Mouse (Mus musculus) frontal cortex, adult (tissue): ENCODE data around the gene Commd1.

ENCODE experiments used
- ATAC-seq: cut with Nextera tagmentation; 2 replicates; pipeline ENCODE4 v1.9.2; 2017; ENCODE audit warnings: mild to moderate bottlenecking, moderate library complexity, mixed read lengths; ENCODE audit not compliant: low TSS enrichment

The Commd1 gene

DNA sequence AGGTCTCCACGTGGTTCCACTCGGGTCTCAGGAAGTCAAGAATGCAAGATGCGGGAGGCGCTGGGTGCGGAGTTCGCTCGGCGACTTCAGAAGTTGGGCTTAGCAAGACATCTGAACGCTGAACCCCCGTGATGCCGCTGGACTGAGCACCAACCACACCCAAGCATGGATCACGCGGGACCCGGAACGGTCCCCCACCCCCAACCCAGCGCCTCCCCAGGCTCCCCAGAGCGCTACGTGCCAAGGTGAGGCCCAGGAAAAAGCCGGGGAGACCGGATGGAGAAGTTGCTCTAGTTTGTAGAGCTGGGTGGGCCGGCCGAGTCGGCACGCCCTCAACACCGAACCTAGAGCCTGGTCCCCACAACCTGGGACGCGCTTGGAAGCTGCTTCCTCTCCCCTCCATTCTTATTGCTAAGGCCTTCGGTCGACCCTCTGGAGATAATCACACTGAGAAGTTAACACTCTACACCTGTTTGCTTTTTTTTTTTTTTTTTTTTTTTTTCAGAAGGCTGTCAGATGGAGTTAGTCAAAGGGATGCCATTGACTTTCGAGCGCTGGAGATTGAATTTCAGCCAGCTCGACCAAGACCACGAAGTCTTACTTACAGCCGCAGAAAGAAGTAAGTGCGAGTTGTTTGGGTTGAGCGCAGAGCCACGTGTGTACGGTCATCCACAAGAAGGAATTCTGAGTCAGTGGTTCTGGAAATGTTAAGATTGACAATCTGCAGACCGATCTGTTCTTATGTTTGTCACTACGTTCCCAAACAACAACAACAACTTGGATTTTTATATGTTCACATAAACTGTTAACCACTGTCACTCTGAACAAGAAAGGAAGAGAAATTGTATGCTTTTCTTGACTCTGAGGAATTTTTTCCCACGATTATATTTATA is 121.6 kb downstream of the Commd1 start, which contains the start of gene B3gnt2:
Gene B3gnt2 (minus strand): TSS at position 627 of the 893 bp plus-strand sequence.
- 0 out of 2 replicates have a peak, but pooled peaks have one; percentile 1 for ATAC-seq

DNA sequence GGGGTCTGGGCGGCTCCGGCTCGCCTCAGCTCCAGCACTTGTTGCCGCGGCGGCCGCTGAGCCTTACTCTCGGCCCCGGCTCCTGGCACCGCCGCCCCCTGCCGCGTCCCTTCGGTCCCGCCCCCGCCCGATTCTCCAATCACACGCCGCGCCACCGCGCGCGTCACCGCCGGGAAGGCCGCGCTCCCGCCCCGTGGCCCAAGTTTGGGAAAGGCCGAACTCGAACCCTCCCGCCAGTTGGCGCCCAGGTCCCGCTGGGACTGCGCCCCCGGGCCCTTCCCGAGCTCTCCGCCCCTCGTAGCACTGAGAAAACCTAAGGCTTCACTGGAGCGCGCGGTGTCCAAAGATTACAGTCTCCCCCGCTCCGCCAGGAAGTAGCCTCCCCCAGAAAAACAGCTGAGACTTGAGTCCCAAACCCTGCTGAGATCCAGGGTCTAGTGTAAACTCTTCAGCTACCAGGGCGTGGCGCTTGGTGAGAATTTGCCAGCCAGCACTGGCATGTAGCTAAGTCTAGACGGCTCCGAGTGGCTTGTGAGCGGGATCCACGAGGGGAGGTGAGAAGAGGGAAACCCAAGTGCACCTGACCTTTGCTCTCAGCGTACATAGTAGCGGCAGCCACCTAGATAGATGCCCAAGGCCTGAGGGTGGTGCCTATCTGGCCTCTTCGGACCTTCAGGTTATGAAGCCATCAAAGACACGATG is 122.4 kb downstream of the Commd1 start:
- ATAC-seq = peak; percentile 74

DNA sequence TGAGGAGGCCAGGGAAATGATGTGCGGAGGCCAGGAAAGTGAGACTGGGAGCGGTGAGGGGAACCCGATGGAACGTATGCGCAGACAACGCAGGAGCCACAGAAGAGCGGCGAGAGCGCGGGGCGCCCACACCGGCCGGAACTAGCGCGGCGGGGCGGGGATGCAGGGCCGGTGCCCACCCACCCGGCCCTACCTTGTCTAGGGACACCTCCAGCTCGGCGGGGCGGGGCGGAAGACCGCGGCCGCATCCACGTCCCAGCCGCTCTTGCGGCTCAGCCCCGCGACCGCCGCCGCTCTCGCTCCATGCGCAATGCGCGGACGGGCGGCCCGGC is 122.9 kb downstream of the Commd1 start:
- peak; percentile 31 for ATAC-seq

DNA sequence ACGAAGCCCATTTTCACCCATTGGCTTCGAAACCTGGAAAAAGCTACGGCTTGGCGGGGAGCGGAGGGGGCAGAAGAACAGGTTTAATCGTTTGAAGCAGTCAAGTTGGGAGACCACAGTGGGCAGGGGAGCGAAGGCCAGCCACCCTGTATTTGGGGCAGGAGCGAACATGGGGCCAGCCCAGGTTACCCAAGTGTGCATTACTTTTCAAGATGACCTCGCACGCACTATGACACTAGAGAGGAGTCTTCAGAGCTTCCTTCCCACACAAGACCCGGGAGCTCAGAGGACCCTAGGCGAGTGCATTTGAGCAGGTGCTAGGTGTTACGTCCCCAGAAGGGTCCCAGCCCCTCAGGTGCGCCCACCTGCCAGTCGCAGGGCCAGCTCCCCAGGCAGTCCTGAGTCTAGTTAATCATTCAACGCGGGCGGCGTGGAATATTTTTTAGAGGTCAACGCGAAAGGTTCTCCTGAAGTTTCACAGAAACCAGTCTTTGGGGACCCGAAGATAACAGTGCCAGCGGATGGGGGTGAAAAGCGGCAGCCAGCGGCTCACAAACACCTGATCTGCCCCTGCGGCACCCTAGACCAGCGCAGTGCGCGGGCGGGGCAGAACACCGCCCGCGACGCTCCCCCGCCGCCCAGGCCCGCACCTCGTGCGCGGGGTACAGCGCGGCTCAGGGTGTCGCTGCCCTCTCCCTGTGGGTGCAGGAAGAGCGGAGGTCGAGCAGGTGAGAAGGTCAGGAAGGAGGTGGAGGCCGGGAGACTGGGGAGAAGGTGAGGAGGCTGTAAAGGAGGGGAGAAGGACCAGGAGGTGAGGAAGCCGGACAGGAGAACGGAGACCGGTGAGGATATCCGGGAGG is 123.5 kb downstream of the Commd1 start:
- ATAC-seq = 0 out of 2 replicates have a peak, but pooled peaks have one; percentile 19

DNA sequence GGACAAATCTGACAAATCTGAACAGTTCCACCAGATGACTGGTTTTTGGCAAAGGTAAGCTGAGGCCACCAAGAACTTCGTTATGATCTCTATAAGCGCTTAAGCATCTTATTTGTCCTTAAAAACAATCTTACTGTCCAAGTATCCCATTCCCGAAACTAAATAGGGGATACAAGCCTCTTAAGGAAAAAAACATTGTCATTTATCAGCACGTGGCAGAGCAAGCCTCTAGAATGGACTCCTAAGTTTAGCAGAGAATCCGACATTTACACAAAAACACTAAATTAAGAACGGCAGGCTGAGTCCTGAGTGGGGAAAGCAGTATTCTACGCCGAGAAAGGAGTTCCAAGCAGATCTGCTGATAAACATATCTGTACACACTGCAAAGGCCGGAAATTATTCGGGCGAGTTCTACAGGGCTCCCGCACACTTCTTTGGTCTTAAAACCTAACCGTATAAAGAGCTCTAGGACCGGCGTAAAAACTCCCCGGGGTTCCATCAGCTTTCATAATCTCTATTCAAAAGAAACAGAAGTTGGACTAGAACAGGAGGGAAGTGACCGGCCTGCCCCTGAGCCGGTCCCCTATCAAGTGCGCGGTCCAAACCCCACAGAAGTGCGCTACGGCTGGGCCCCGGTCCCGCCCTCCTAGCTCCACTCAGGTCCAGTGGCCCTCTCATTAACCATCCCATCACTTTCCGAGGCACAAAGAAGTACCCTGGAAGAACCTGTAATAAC is 124.3 kb downstream of the Commd1 start:
- ATAC-seq = no peak

DNA sequence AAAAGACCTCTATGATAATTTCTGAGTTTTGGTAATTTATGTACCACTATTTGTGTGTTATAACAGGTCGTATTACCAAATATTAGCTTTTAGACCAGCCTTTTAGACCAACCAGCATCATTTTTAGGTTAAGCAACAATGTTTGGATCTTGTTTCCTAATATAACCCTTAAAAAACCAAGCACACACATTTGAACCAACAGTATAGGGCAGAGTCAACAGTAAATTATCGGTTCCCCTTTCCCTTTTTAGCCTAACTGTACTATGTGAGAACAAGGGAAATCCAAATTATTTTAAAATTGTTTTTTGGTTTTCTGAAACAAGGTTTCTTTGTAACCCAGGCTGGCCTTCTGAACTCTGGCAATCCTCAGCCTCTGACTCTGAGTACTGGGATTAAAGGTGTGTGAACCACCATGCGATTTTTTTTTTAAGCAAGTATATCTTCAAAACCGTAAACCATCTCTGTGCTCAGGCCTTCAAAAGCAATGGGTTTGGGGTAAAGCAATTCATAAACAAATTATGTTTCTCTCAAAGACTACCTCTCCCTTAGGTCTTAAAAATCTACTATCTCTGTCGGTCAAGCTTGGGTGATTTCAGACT is 125.0 kb downstream of the Commd1 start:
- ATAC-seq = no peak

DNA sequence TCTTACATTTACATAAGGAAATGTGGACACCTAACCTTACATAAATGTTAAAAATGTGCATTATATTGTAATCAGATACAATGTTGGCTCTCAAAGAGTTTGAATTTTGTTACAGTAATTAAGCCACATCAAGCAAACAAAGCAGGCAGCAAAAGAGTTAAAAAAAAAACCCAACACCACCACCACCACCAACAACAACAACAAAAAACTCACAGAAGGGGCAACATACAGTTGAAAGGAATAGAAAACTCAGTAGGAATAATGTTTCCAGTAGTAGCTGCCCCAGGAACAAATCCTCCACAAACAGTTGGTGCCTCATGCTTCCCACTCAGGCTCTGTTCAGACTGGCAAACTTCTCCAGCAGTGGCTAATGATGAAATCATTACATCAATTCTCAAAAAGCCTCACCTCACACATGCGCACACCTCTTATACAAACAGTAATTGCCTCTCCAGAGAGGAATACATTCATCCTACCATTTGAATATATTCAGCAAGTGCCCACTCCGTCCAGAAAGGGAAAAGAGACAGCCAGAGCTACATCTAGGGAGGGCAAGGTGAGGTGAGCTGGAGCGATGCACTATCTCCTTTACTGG is 125.7 kb downstream of the Commd1 start:
- peak; percentile 5; the same call in 1 of the 2 replicates for ATAC-seq

DNA sequence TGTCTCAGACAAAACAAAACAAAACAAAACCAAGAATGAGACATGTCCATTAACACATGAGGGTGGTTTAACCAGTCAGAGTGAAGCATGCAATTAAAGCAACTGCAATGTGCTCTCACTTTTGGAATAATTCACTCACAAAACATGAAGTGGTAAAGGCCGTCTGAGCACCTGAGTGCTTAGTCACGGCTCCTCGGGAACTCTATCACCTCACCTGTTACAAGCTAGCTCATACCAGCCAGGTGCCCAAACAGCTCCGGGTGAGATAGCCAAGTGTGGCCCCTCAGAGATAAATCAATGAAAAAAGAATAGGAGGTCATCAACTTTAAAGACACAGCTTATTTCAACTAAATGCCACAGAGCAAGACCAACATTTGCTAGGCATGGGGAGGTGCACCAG is 127.6 kb downstream of the Commd1 start:
- no peak for ATAC-seq

DNA sequence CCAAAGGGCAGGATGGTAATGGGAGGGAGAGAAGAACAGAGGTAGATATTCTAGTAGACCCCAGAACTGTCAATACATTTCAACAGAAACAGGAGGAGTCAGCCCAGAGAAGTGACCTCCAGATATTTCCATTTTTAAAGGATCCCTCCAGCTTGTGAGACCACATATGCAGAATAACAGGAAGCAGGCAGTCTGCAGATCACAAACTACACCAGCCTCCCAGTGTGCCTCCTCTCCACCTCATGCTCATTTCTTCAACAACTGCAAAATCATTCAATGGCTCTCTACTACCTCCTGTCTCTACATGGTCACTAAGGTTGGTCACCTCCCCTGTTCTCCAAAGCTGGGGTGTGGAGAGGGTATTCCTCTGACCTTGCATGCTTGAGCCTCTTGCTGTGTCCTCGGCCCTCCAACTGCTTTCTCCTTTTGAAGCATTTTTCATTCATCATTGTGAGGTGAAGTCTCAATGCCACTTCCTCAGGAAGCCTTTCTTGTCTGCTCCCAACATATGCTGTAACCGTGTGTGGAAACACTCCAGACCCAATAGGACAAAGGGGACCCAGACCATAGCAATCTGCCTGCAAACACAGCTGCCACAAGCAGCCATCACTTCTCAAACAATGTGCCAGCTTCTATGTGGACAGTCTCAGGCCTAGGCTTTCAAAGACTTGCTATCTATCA is 128.6 kb downstream of the Commd1 start:
- ATAC-seq = no peak

DNA sequence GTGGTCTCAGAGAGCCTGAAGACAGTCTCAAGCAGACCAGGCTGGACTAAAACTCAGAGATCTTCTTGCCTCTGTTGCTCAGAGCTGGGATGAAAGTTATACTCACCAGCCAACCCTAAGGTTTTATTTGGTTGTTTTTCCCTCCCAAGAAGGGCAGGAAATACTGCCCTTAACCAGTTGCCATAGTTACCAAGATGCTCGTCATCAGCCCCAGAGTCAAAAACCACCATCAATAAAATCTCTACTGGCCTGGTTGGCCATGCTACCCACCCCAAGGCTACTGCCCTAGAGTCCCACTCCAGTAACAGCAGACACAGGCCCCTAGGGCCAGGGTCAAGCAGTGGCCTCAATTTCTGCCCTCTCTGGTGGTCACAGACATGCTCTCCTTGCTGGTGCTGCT is 129.7 kb downstream of the Commd1 start:
- ATAC-seq = no peak

DNA sequence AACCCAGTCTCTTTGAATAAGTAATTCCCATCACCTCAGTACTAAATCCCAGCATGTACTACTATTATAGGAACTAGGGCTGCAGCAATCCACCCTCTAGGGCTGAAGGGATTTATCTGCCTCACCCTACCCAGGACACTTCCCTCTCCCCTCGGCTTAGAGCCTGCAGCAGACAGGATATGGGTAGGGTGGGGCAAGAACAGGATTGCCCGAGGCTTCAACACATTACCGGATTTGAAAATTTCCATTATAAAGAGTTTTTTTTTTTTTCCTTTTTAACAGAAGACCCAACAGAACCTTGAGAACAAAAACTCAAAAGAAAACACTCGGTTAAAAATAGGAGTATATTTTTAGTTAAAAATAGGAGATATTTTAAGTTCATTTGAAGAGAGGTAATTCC is 130.8 kb downstream of the Commd1 start:
- ATAC-seq = no peak

DNA sequence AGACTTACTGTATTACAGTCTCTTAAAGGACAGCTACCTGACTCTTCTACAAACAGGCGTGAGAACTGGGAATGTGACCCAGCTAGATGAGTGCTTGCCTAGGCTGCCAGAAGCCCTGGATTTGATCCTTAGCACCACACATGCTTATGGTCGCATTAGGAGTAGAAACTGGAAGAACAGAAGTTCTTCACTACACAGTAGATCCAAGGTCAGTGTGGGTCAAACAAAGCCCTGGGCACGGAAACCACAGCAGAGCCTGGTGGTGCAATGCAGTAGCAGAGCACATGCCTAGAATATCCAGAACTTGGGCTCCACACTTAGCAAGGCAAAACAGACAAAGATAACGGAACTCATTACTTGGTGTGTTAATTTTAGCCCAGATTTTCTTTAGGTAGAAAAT is 132.1 kb downstream of the Commd1 start:
- ATAC-seq = no peak

DNA sequence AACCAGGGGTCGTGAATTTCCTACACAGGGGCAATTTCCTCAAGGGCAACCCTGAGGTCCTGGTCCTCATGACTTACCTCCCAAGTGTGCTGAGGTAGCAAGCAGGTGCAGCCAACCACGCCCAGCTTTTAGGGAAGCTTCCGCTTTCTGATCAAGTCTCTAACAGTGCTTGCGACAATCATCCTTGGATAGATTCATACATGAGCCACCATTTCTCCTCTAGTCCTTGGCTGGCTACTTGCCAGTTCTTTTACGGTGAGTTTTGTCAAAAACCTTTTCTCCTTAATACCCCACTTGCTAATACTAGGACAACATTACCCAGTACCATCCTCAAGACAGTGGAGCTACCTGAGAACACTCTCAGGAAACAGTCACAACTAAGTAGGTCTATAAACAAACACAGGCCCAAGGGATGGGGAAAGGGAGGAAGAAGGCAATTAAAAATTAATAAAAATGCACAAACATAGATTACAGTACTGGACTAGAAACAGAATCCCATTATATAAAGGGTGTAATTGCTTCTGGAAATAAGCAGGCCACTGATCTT is 133.5 kb downstream of the Commd1 start:
- ATAC-seq = no peak

DNA sequence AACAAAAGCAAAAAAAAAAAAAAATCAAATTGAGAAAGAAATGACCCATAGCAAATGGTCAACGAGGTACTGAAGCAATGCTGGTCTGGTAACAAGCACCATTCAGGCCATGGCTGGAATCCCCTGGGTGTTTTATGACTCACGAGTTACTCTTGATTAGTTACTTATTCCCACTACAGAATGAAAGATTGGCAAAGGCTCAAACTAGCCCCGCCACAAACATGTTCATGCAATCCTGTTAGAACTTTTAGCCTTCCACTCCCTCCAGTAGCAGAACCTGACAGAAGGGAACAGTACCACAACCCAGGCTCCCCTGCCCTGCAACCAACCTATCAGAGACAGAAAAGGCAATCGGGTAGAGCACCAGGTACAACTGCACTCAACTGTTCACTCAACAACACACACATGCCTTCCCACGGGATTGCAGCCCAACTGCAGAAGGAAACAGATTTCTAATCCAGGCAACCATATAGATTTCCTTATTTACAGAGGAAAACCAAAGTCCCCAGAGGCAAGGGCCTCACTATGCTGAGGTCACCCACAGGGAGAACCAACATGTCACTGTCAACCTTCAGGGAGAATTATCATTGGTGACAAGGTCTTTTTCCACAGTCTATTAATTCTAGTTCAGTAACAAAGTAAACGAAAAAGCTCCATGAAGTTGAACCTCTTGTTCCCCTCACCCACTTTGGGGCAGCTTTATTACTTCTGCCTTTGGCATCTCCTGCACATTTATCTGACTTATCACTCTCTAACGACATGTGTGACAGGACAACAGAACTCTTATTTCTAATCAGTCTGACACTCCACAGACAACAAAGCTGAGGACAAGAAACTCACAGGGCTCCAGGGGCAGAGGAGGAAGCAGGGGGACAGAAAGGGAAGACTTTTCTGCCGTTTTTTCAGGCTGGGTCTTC is 134.2 kb downstream of the Commd1 start:
- ATAC-seq = no peak

DNA sequence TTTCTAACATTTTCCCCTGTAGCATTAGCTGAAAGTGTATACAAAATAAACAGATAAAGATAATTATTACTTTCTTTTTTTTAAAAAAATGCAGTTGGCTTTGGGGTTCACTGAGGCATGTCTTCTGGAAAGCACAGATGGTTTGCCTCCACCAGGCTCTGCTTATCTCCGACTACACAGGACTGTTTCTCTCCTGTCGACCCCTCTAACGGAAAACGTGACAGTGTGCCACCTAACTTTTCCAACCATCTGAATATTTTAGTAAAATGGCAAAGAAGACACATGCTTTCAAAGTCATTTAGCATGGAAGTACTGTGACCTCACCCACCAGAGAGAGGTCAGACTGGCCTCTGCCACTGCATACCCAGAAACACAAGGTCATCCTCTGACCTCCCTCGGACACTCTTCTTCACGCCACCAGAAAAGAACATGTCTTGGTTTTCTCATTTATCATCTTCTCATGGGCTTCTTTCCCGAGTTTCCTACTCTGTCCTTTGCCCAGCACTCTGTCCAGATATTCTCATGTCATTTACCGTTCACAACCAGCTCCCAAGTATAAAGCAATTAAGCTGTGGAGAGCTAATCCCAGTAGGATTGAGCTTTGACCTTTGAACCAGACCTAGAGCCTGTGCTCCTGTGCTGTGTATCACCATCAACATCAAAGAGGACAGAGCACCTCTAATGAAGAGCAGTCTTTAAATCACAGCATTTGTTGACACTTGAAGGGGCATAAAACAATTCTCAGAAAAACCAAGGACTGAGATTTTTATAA is 135.0 kb downstream of the Commd1 start:
- no peak for ATAC-seq
